Mouse (Mus musculus): ENCODE data around the gene Gsg1l2.

Gene Gsg1l2

DNA sequence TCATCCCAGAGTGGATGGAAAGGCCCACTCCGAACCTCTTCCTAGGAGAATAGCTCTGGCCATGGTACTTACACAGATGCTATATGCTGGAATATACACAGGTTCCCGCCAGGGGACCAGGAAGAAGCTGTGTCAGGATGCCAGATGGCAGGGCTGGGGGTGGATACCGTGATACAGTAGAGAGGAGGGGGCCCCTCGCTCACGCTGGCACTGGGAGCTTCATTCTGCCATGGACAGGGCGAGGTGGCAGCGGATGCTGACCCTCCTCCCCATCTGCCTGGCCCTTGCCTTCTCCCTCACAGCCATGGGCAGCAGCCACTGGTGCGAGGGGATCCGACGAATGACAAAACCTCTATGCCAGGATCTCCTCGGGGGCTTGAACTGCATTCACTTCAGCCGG lies at the start of gene Gsg1l2:
Gsg1l2 (plus strand) TSS at position 230 of the 400 bp plus-strand sequence.
- DNase-seq (ENCODE audit: low spot score), result no peak

DNA sequence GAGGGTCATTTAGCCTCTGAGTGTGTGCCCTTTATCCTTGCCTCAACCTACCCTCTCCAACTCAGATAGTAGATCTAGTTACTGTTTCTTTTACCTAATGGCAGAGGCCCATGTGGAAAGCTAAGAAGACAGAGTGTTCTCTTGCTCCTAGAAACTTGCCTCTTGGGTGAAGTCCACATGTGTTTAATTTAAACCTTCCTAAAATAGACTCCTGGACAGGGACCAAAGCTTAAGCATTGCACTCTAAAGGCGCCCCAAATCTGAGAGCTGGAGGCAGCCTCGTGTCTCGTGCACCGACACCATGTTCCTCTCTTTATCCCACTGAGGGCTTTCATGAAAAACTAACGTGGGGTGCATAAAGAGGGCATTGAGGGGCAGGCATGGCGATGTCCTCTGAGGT lies 47.3 kb upstream of the Gsg1l2 start:
- DNase-seq (ENCODE audit: low spot score), result no peak

DNA sequence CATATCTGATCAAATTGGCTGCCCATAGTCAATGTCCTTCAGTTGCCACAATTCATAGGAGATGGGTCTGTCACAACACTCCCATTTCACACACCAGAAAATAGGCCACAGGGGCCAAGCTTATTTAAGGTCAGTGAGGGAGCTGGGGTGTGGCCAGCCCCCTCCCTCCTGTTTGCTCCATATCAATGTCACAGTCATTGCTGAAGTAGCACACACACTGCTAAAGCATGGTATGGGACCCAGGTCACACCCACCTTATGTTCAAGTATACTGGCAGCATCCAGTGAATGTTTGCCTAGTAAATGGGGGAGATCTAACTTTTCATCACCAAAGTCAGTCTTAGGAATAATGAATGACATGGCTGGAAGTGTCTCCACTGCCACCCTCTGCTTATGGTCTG lies 45.7 kb upstream of the Gsg1l2 start:
- no peak for DNase-seq (ENCODE audit: low spot score)

DNA sequence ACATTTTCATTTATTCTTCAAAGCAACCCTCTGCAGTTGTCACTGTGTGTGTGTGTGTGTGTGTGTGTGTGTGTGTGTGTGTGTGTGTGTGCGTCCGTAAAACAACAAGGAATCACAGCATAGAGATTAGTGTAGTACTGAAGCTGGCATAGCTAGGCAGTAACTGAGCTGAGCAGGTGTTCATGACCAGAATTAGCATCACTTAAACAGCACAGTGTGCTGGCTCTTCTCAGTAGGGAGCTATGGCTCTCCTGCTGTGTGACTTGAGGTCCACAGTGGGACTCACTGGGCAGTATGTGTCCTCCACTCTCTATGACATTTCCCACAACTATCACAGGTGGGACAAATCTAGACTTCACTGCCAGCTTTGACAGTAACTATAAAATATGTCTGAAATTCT lies 43.4 kb upstream of the Gsg1l2 start:
- DNase-seq (ENCODE audit: low spot score), result no peak

DNA sequence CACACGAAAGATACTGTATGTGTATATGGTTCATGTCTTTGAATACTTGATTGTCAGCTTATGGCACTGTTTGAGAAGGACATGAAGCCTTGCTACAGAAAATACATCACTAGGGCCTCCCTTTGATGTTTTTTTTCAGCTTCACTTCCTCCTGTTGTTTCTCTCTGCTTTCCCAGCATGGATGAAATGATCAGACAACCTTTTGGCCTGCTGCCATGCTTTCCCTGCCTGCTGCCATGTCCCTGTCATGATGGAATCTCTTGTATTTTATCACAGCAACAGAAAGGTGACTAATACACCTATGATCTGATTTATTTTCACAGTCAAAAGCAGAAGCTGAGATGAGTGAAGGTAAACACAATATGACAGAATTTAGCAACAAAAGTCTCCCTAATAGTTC lies 40.7 kb upstream of the Gsg1l2 start:
- no peak for DNase-seq (ENCODE audit: low spot score)

DNA sequence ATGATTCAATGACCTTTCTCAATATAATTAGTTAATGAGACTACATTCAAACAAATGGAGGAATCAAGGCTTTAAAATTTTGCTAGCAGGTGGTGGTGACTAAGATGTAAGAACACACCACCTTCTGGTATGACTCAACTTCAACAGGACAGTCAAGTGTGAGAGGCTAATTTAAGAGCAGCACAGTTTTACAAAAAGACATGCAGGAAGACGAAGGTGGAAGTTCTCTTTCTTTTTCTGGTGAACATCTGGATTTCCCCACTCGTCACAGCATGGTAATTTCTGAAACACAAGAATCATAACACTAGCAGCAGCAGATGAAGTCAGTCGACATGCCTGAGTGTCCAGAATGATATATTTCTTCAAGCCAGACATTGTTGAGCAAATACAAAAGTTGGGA lies 39.8 kb upstream of the Gsg1l2 start:
- no peak for DNase-seq (ENCODE audit: low spot score)

DNA sequence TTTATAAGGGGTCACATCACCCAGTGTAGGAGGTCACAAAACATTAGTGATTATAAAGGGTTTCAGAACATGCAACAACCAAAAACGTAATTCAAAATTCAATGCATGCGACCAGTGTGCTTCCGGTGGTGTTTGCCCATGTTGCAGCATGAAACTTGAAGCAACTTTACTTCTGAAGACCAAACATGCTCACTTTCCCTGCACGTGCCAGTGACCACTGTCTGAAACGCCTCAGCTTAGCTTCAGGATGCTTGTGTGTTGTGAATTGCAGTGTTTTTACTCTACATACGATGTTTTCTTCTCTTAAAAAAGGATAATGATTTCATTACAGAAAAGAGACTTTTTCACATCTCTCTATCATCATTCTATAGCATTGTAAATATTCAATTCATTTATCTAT lies 36.1 kb upstream of the Gsg1l2 start:
- DNase-seq (ENCODE audit: low spot score), result no peak

DNA sequence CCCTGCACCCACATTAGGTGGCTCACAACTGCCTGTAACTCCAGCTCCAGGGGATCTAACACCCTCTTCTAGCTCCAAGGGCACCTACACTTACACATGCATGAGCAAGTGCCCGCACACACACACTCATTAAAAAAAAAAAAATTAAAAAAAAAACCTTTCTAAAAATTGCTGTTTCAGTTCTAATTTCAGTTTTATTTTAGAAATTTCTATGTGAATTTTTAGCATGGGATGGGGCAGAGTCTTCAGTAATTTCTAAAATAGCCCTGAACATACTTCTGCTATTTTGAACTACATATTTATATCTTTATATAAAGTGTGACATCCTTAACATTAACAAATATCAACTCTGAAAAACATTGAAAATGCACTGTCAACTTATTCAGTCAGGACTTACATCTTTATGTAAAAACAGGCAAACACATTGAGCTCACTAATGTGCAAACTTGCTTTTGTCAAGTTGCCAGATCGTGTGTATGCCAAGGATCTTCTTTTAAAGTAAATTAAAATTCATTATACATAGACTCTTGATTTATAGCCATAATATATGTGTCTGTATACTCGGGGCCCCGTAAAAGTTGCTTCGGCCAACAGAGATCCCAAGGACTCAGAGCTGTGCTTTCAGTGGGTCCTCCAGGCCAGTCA lies 35.4 kb upstream of the Gsg1l2 start:
- no peak for DNase-seq (ENCODE audit: low spot score)

DNA sequence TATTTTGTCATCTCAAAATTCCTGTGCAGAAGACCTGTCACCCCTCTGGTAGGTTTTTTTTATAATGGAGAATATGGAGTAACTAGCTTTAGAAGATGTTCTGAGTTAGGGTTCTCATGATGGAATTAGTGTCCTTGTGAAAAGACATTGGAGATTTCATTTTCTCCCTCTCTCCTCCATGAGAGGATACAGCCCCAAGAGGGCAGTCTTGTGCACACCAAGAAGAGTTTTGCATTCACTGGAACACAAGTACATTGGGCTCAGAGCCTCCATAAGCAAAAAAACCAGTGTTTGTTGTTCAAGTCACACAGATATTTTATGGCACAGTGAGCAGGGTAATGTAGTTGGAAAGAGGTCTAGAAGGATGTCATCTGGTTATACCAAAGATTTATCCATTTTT lies 32.8 kb upstream of the Gsg1l2 start:
- no peak for DNase-seq (ENCODE audit: low spot score)

DNA sequence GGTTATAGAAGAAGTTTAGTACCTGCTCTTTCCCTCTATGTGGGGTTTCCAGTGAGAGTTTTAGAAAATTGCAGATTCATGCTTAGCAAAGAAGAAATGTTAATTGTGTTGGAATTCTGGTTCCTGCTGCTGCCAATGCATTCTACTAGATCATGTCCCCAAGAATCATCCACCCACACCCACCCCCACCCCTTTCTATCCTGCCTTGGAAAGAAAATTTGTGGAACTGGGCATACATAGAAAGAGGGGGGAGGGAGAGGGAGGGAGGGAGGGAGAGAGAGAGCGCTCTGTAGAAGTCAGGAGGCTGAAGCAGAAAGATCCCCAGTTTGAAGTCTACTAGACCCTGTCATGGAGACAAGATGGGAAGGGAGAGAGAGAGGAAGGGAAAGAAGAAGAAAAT lies 18.1 kb upstream of the Gsg1l2 start:
- no peak for DNase-seq (ENCODE audit: low spot score)

DNA sequence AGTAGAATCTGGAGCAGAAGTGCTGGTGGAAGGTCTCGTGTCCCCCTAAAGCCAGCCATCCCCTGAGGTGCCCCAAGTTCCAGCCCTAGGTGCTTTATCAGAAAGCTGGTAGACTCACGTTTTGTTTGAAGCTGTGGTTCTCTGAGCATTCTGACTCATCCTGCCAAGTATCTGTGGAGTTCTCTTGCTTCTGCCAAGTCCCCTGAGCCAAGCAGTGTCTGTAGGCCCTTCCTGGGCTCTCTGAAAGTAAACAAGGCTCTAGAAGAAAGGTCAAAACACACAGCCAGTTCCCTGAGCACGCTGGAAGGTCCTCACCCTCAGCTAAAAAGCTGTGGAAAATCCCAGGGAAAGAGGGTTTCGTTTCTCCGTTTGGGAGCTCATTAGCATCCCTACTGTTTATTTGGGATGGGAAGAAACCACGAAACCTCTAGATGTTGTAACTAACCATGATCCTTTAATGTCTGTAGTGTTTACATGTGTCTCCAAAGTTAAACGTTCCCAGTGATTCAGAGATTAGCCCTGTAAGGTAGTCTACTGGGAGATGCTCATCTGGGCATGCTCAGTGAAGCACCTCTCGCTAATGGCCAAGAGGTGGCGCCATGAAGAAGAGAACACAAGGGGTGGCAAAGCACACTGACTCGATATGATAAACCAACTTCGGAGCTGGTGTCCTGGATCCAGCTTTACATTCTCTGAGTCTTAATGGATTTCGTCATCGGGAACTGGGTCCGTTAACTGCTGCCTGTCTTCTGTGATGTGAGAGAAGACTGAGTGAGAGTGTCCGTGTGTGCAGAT lies 16.8 kb upstream of the Gsg1l2 start:
- DNase-seq (ENCODE audit: low spot score), result no peak

DNA sequence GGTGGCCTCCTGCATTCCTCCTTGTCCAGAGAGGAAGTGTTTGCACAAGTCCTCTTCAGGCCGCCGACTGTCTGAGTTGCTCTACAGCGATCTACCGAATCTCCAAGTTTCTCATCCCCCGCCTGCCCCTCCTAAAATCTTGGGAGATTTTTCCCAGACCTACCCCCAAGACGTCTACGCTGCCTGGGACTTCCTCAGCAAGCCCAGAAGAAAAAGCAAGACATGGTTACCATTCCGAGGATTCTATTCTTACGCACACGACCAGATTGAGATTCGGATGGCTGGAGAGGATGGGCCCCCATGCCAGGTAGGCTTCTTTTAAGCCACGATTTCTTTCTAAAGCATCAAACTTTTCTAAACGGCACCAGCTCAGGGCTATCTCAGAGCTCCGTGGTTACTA lies 3.4 kb upstream of the Gsg1l2 start, which contains the start of gene Glp2r:
Glp2r (minus strand) TSS at position 101 of the 400 bp plus-strand sequence.
- no peak for DNase-seq (ENCODE audit: low spot score)

DNA sequence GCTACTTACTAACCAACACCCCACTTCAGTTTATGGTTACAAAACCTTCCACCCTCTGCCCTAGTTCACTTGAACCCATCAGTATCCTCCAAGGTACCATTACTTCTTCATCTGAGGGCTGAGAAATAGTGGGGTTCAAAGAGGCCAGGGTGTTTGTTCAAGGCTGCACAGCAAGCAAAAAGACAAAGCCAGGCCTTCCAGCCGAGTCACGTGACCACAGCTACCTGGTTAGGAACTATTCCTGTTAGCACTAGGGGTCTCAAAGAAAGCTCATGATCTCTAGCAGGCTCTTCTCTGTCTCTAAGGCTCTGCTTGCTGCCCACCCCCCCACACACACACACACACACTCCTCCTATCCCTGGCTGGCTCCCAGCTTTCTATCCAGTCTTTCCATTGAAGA lies 2.7 kb upstream of the Gsg1l2 start:
- DNase-seq (ENCODE audit: low spot score), result no peak

DNA sequence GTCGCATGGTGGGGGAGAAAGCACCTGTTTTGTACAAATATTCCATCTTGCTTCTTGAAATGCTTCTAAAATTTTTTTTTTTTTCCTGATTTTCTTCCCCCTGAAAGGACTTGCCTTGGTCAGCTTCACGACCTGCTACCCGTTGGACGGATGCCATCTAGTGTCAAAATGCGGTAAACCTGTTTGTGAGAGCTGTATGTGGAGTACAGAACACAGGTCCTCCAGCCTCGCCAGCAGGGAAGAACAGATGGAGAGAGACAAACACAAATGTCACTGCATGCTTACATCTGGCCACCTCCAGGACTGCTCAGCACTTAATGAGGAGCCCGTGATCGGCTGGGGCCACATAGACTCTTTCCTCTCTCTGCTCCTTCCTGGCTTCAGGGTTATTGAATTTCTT lies 1.8 kb upstream of the Gsg1l2 start:
- peak; percentile 12 for DNase-seq (ENCODE audit: low spot score)

DNA sequence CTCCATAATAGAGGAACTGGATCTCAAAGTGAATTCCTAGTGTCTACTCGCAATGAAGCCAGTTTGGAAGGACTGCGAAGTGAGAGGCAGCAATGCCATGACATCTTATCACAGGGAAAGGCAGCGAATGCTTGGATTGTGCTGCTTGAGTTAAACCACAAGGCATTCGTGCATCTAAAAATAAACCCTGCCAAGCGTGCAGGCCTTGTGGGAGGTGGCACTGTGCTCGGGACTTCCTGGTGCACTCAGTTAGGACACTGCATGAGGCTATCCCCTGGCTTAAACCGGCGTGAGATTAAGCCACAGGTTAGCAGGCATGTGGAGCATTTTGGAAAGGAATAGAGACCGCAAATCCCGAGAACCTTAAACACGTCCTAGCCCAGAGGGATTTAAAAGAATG lies 15.8 kb downstream of the Gsg1l2 start:
- DNase-seq (ENCODE audit: low spot score), result no peak

DNA sequence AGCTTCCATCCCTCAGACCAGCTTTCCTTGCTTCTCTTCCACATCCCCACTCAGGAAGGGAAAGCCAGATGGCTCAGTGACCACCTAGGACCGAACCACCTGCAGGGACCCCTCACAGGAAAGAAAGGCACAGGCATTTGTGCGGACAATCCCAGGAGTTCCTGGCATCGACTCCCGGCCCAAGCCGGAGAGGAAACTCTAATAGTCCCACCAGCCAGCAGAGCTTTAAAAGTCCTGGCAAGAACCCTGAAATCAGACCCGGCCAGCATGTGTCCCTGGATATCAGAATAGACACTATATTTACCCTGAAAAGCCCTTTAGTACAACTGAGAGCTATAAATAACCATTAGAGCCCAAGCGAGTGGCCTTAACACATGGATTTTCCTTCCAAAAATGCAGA lies 23.5 kb downstream of the Gsg1l2 start, which contains the start of gene Dhrs7c:
Dhrs7c (plus strand) TSS at position 257 of the 400 bp plus-strand sequence.
- DNase-seq (ENCODE audit: low spot score), result no peak

DNA sequence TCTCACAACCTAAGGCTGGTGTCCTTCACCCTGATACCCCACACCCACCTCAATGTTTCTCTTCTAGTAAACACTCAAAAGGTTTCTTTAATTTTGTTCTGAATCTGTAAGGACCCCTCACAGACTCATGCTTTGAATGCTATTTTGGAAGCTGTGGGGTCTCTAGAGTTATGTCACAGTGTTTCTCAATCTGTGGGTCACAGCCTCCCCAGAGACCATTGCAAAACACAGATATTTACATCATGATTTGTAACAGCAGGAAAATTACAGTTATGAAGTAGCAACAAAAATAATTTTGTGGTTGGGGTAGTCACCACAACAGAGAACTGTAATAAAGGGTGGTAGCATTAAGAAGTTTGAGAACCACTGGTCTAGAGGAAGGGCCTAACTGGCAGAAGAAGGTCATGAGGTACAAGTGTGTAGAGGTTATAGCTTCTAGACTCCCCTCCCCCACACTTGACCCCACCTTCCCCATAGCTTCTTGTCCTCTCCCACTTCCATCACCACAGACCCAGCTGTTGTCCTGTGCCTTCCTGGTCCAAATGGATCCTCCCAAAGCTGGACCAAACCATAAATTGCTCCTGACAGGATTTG lies 25.8 kb downstream of the Gsg1l2 start:
- DNase-seq (ENCODE audit: low spot score), result no peak

DNA sequence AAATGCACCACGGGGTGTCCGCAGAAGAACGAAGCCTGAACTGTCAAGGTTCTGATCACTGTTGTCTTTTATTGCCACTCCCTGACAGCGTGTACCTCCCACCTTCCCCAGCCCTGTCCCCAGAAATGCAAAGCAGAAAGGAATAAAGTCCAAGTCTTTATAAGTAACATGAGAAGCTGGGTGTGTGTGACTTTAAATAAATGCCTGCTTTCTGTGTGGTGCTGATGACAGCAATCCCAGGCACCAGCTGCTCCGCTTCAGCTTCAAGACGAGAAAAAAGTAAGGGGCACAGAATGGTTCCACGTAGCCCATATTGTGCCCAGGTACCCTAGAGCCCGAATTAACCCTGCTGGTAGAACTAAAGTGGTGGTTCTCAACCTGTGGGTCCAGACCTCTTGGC lies 26.8 kb downstream of the Gsg1l2 start:
- DNase-seq (ENCODE audit: low spot score), result no peak

DNA sequence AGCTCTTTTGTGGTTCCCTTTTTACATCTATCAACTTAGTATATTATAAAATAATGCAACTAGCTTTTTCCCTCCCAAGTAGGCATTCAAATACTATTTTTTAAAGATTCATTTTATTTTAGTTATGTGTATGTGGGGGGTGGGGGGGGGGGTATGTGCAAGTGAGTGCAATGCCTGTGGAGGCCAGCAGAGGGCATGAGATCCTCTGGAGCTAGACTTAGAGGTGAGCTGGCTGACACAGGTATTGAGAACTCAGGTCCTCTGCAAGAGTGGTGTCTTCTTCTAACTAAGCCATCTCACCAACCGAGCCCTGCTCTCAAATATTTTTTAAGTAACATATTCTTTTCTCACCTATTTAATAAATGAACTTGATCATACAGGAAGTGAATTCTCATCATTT lies 31.1 kb downstream of the Gsg1l2 start:
- no peak for DNase-seq (ENCODE audit: low spot score)

DNA sequence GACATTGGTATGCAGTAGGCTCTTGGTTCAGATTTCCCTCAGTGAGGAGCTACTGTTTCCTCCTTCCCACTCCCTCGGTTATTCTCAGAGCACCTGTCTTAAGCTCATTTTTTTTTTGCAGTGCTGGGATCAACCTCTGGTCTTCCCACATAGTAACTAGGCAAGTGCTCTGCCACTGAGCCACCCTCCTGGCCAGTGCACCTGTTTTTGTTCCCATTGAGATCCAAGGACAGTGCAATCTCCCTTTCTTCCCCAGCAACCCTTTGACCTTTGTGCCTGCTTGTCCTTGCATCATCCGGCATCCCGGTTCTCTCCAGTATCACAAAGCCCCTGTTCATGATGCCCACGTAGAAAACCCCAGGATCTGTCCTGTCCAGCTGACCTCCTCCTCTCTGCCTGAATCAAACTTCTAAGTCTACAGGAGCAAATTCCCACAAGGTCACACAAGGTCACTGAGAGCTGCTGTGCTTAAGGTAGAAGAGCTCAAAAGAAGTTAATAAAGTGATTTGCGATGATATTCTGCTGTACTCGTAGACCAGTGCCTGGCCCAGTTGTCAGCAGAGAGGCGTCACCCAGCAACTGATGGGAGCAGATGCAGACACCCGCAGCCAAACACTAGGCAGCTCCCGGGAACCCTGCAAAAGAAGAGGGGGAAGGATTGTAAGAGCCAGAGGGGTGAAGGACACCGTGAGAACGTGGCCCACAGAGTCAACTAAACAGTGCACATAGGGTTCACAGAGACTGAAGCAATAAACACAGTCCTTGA lies 32.6 kb downstream of the Gsg1l2 start:
- DNase-seq (ENCODE audit: low spot score), result no peak

DNA sequence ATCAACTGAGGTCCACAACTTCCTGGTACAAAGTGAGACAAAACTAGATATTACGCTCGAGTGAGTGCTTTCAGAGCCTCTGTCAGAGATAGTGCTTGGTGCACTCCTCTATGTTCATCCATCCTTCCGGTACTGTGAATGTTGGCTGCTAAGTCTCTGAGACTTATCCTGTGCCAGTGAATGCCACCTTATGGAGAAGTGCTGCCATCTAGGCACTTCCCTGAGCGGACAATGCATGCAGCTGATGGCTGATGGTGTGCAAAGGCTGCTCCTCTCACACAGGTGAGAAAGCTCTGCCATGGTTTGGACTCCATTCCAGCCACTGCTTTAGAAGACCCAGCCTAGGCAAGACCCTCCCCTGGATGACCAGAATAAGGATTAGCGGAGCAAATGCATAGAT lies 33.6 kb downstream of the Gsg1l2 start:
- no peak for DNase-seq (ENCODE audit: low spot score)

DNA sequence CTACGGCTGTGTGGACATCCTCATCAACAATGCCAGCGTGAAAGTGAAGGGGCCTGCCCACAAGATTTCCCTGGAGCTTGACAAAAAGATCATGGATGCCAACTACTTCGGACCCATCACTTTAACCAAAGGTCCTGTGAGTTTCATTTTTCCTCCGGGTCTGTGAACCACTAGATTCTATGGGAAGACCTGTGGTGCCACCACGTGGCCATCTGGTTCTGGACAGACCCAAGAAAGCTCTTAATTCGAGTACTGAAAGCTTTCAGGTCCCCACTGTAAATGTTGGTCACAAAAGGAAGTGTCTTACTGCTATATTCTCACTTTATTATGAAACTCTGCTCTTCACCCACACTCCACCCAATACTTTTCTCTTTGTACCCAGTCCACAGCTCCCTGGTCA lies 37.1 kb downstream of the Gsg1l2 start:
- DNase-seq (ENCODE audit: low spot score), result no peak

DNA sequence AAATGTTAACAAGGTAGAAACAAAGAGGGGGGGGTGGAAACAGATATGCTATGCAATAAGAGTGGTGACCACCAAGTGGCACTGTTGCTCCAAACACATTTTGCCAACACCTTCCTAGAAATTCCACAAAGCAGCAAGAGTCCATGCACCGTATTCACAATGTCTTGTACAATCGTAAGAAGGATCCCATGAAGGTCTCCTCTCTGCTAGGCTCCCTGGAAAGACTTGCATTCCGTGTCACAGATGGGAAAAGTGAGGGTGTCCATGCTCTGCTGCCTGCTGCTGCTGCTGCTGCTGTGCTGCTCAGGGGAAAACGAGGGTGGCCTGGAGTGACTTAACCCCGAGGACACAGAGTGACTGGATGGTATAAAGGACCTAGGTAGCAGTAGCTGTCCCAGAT lies 45.2 kb downstream of the Gsg1l2 start:
- no peak for DNase-seq (ENCODE audit: low spot score)
